Mouse (Mus musculus) large intestine, adult 2 months (tissue): ENCODE results near the gene Cdc42bpg. TPM values are rescaled to one million over a fixed set of nuclear protein-coding genes. Genes with fewer than 3 reads are reported as not detected.
A peak's percentile ranks its signal among the peaks of the same experiment; 100 is the strongest.
"Not testable (repeated sequence)": the region's sequence is repeated elsewhere in the genome, so short reads cannot be mapped to it uniquely, and the experiment has no call there.

Experiments used
- DNase-seq: peaks from one replicate; pipeline ENCODE4 v3.0.0-alpha.2; 2012; ENCODE audit warnings: low read depth, low spot score
- WGBS: fragments of 180-500 bp; shearing (Covaris S2); methylation state at CpG from one replicate; pipeline ENCODE4 v1.1.7; 2018; 5-methylcytosine and 5-hydroxymethylcytosine counted together
- polyA plus RNA-seq: library from polyadenylated mRNA; depleted of rRNA; stranded (reverse); fragments of >200 nt; gene quantifications from 2 replicates; pipeline ENCODE4 v1.2.3, GENCODE M21; 2012

Gene Cdc42bpg
- polyA plus RNA-seq, 1 experiment = 20.7 TPM

DNA sequence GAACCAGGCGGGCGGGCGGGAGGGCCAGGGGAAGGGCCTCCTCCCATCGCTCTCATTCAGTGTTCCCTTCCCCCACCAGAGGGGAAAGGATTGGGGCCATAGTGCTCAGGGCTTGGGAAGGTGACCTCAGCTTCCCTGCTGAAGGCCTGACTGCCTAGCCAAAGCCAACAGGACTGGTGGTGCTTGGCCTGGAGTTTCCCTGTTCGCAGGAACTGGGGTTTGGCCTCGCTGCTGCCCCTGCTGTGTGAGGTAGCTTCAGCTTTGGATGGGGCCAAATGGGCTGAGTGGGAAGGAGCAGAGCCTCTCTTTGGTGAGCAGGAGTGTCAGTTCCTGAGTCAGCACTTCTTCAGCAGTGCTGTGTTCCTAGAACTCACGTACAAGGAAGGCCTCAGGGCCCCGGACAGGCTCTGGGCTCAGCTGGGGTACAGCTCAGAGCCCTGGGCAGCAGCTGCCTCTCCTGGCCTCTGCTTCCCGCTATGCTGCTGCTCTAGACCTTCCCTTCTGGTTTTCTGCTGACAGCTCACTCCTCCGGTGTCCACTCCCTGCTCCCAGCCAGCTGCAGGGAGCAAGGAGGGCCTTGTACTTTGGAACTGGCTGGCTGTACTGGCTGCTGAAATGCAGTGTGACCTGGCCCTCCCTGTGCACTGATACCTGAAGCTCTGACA lies 15.0 kb upstream of the Cdc42bpg start:
- WGBS = 42% methylated on average over 10 of the region's 10 CpGs
- no peak for DNase-seq

DNA sequence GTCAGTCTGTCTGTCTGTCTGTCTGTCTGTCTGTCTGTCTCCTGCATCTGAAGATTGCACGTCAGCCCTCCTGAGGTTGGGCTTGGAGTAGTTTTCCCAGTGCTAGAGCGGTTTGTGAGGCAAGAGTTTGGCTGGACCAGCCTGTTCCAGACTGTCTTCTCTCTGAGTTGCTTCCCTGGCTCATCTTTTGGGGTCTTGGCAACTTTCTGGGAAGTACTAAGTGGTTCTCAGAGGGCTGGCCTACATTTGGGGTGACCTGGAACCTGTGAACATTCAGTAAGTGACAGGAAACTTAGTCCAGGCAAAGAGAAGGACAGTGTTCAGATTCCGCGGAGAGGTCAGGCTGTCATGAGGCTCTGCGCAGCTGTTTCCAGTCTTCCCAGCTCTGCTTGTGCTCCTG lies 14.0 kb upstream of the Cdc42bpg start:
- 82% methylated on average over 5 of the region's 5 CpGs for WGBS

DNA sequence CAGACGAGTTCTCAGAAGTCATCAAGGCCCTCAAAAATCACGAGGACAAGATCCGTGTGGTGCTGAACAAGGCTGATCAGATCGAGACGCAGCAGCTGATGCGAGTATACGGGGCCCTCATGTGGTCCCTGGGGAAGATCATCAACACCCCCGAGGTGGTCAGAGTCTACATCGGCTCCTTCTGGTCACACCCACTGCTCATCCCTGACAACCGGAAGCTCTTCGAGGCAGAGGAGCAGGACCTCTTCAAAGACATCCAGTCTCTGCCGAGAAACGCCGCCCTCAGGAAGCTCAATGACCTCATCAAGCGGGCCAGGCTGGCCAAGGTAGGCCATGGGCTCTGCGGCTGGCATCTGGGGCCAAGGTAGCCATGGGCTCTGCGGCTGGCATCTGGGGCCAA lies 12.0 kb upstream of the Cdc42bpg start:
- 90% methylated on average over 17 of the region's 17 CpGs for WGBS
- no peak for DNase-seq

More for the DNA sequence above, 14.0 kb upstream of the Cdc42bpg start:
- DNase-seq = no peak

DNA sequence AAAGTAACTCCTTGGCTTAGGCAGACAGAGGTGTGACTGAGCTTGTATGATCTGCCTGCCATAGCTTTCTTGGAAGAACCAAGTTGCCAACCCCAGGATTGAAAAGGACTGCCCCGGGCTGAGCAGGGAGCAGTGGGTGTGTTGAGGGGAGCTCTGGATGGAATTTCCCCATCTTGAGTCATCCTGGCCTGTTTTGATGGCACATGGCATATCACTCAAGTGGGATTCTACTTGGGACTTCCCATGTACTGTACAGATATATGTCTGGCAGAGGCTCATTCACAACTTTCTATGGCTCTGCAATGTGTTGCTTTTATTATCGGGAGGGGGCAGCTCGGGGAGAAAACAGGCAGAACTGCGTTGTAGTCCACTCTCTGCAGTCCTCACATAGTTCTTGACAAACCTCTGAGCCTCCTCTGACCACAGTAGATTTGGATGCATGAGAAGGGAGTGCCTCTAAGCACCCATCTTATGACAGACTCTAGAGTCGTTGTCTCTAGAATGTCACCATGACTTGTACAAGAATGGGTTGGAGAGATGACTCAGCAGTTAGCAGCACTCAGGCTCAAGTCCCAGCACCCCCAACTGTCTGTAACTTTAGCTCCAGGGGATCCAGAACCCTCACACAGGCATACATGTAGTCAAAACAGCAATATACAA lies 9.6 kb upstream of the Cdc42bpg start:
- no peak for DNase-seq
- 74% methylated on average over 5 of the region's 5 CpGs for WGBS

DNA sequence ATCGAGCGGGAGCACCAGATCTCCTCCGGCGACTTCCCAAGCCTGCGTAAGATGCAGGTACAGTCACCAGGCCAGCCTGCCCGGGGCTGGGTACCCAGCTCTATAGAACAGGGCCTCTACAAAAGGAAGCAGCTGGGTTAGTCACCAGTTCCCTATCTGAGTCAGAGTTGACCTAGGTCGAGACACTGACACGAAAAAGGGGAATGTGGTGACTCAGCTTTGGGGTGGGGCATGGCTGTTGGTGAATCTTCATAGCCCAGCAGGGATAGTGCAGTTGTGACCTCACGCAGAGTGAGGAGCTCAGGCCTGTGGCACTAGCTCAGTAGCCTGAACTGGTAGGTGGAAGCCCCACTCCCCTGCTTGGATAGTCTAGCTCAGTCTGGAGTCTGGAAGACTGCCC lies 8.6 kb upstream of the Cdc42bpg start:
- 55% methylated on average over 9 of the region's 9 CpGs for WGBS
- no peak for DNase-seq

DNA sequence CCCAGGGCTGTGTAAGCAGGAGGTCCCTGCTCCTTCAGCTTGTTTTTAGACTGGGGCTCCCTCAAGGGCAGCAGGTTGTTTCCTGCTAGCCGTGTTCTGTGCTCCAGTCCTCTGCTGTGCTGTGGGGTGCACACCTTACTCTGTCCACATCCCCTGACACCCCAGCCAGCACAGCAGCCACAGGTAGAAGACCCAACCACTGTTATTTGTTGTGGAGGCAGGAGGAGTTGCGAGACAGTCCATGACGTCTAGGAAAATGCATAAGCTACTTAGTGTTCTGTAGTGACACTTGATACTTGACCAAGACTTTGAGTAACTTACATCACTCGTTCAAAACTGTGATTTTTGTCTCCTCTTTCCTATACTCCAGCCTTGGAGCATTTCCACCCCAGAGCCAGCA lies 7.3 kb upstream of the Cdc42bpg start:
- DNase-seq = no peak
- 72% methylated on average over 4 of the region's 4 CpGs for WGBS

DNA sequence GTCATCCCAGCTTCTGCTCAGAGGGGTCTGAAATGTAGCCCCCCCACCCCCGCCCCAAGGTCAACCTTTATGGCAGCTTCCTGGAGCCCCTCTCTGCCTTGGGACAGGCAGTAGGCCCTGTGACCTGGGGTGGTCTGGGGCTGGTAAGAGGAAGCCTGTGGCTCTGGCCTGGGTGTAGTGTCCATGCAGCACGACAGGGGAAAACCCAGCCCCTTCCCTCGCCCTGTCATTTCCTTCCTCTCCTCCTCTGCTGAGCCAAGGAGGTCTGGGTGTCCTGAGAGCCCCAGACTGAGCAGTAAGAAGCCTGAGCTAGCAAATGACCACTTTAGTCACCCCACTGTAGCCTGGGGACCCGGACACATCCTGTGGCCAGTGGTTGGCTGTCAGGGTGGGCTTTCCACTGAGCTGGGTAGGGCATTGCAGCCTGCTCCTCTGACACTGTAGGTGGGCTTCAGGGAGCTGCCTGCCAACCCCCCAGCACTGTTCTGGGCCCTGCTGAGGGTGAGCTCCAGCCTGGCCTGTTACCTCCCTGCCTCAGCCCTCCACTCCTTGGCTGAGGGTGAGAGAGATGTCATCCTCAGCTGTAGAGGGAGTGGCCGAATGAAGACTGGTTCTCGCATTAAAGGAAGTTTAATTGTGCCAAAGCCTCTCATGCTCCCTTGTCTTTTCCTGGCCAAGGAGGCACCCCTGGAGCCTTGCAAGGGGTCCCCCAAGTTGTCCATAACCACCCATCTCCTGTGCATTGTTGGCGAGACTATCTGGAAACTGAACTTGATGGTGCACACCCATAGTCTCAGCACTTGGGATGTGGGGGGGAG lies 6.6 kb upstream of the Cdc42bpg start:
- no peak for DNase-seq
- WGBS = 75% methylated on average over 7 of the region's 7 CpGs

DNA sequence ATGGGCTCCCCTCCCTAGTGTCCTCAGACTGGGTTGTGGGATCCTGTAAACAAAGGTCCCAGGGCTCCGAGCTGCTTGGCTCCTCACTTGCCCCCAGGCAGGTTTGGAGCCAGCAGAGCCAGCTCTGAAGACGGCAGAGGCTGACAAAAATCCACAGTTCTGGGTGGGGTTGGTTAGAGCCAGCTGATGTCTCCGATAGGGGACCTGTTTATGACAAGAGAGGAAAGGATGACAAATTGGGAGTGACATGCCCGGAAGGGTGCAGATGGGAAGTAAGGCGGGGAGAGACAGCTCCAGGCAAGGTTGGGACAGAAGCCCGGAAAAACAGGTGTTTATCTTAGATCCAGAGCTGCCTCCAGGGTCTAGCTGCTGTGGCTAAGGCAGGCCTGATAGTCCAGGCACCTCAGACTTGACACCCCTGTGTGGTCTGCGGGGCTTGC lies 5.8 kb upstream of the Cdc42bpg start:
- 59% methylated on average over 7 of the region's 7 CpGs for WGBS
- DNase-seq = no peak

DNA sequence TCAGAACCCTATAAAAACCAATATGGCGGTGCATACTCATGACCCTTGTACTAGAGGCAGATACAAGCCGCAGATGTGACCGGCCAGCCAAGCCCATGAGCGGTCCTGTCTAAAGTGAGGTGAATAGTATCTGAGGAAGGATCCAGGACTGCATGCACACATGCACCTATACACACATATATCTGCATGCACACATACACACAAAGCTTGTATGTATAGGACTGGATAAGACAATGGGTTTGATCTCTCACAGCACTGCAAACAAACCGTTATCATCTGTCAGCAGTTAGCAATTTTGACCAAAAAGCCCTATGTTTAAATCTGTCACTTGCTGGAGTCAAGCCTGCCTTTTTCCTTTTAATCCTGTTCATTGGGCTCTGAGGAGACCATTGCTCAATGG lies 4.1 kb upstream of the Cdc42bpg start:
- 90% methylated on average over 5 of the region's 5 CpGs for WGBS

DNA sequence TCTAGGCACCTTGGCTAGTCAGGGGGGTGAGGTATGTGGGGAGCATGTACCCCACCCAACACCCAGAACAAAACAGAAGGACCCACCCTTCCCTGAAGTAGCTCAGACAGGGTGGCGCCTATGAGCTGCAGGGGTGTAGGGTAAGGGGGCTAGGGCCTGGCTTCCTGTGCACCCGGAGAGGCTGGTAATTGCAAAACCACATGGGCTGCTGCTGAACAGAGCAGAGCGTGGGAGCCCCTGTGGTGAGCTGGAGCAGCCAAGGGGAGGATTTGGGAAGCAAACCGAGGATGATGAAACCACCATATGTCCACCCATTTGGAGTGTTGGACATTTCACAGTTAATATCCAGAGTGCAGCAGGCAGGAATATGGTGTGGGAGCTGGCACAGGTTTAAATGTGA lies 3.7 kb upstream of the Cdc42bpg start:
- WGBS = 58% methylated on average over 4 of the region's 4 CpGs
- no peak for DNase-seq

More for the DNA sequence above, 4.1 kb upstream of the Cdc42bpg start:
- no peak for DNase-seq

DNA sequence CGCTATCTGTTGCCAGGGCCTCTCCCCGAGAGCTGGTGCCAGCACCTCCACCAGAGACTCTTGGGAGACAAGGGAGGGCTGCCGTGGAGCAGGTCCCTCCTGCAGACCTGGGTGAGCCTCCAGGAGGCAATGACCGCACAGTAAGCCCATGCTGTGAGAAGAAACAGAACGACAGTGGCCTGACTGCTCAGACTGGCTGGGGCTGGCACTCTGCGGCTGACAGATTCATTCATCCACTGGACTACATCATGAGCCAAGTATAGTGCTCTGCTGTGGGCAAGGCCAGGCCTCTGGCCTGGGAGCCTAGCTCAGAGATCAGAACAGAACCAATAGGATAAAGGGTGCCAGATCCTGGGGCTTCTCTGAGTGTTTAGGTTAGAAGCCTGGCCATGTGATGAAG lies 2.4 kb upstream of the Cdc42bpg start:
- no peak for DNase-seq
- WGBS = 79% methylated on average over 6 of the region's 6 CpGs

DNA sequence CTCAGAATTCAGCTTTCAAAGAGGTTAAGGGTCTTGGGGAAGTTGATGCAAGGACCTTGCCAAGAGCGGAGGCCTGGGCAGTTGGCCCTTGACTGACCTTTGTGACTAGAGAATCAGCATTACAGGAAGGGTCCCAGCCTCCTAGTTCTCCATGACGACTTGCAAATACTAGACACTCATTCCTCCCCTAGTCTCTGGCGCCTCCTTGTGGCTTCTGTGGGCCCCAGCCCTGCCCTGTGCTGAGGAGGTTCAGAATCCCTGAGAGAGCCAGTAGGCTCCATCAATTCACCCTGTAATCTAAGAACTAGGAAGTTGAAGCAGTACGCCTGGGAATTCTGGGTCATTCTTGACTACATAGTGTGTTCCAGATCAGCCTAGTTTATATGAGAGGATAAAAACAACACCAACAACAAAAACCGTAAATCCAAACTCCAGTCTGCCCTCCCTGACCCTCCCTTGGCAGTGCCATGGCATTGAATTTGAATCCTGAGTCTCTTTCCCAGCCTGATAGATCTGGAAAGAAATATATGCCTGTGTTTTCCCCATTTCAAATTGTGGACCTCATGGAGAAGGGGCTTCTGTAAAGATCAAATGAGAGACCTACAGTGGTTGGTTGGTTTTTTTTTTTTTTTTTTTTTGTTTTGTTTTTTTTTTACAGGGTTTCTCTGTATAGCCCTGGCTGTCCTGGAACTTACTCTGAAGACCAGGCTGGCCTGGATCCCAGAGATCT lies 1.3 kb upstream of the Cdc42bpg start:
- peak; percentile 93 for DNase-seq
- 7% methylated on average over 5 of the region's 5 CpGs for WGBS

DNA sequence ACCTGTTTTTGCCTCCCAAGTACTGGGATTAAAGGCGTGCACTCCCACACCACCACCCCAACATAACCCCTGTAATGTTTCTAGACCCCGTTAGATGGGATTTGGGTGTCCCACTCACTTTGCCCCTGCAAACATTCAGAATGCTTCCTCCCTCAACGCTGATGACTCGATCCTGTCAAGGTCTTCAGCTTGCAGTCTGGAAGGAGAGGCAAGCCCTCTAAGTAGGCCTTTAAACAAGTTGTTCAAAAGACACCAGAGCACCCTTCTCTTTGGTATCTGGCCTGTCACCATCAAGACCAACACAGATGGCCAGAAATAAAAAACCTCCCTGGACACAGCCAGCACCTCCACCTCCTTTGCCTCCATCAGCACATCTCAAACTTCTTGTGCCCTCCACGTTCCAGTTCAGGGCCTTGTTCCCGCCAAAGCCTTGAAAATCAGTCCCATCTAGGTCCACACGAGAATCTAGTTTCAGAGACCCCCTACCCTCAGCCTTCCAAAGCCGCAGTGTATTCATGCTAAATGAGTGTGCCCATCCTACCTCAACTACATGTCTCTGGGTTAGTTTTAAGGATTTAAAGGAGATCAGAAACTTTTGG lies 640 bp upstream of the Cdc42bpg start:
- DNase-seq = no peak
- WGBS = 51% methylated on average over 8 of the region's 8 CpGs

DNA sequence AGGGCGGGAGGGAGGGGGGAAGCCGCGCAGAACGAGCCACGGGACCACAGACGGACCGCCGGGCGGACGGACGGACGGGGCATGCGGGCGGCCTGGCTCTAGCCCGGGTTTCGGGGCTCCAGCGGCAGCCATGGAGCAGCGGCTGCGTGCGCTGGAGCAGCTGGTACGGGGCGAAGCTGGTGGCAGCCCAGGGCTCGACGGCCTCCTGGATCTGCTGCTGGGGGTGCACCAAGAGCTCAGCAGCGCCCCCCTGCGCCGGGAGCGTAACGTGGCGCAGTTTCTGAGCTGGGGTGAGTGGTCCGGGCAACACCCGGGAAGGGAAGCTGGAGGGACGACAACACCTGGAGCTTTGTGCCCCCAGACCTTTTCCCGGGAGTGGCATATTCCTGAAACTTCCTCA lies 330 bp downstream of the Cdc42bpg start:
- no peak for DNase-seq
- WGBS = 1% methylated on average over 31 of the region's 34 CpGs

DNA sequence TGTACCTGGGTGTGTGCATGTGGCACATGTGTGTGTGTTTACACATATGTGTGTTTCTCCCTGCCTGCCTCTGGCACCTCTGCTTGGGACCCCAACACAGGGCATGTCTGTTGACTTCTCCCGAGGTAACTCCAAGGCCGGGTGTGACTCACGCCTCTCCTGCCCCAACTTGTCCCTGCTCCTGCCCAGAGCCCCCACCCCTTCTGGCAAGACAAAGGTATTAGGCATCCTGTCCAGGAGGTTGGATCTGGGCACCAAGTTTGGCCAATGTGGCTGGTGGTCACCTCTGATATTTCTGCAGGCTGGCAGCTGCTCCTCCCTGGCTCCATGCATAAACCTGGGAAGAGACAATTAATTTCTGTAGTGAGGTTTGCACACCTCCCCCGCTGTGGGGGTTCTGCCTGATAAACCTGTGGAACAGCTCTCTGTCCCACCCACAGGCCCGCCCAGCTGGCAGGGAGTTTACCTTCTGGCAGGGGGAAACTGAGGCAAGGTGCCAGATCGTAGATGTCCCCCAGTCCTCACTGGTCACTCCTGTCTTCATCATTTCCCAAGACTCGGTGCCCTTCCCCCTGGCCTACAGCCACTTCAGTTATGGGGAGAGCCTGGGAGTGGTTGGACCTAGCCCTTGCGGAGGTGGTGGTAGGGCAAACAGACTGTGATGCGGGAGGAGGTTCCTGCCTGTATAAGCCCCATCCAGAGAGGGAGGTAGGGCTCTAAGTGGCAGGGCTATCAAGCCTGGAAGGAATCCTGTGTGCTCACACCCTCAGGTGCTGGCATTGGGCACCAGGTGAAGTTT lies 1.7 kb downstream of the Cdc42bpg start:
- 42% methylated on average over 9 of the region's 9 CpGs for WGBS
- DNase-seq = no peak

DNA sequence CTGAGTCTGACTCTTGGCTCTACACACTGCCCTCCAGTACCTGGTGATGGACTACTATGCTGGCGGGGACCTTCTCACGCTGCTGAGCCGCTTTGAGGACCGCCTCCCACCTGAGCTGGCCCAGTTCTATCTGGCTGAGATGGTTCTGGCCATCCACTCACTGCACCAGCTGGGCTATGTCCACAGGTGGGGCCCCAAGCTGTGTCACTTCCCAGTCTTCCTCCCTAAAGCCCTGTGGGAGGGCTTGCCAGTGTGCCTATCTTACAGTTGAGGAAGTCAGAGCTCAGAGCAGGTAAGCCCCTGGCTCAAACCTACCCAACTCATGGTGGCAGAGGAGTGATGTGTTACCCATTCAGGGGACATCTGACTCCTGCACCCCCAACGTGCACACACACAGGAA lies 3.9 kb downstream of the Cdc42bpg start:
- 92% methylated on average over 5 of the region's 5 CpGs for WGBS
- DNase-seq = no peak

DNA sequence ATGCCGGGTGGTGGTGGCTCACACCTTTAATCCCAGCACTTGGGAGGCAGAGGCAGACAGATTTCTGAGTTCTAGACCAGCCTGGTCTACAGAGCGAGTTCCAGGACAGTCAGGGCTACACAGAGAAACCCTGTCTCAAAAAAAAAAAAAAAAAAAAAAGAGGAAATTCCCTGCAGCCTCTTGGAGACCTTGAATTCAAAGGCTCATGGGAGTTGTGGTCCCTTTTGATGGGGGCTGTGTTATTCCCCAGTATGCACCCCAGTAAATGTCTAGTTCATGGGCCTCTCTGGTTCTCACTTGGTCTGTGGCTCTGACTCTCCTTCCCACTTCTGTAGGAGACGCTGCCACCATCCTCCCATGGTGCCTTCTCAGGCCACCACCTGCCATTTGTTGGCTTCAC lies 5.5 kb downstream of the Cdc42bpg start:
- DNase-seq = not testable (repeated sequence)
- 68% methylated on average over 3 of the region's 3 CpGs for WGBS

DNA sequence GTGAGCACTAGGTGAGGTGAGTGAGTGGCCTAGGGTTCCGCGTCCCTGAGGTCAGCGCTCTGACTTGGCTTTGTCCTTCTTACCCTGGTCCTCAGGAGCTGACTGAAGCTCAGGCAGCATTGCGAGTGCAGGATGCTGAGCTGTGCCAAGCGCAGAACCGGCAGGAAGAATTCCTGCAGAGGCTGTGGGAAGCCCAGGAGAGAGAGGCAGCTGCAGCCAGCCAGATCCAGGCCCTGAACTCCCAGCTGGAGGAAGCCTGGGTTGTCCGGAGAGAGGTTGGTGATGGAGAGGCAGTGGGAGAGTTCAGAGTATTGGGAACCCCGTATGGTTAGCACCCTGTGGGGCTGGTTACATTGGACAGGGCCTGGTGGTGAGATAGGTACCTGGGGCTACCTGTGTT lies 7.5 kb downstream of the Cdc42bpg start:
- DNase-seq = no peak
- 94% methylated on average over 8 of the region's 8 CpGs for whole genome bisulfite sequencing

DNA sequence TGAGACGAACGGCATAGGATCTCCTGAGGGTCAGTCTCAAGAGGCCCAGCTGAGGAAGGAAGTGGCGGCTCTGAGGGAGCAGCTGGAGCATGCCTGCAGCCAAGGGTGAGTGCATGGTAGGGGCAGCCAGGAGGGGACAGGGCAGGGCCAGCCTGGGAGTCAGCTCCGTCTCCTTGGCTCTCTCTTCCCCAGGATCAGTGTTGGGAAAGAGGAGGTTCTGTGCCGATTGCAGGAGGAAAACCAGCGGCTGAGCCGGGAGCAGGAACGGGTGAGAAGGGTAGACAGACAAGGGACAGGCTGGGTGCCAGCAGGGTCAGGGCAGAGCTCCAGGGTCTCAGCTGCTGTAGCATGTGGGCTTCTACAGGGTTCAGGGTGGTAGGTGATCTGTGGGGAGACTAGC lies 8.3 kb downstream of the Cdc42bpg start:
- no peak for DNase-seq
- WGBS = 75% methylated on average over 8 of the region's 8 CpGs
